Comparison of ENCODE assay signal across 29 mouse cellular contexts in genomic region chr10:93112021-93112420, GRCm38 (mm10). TPM values are rescaled to one million over a fixed set of nuclear protein-coding genes. Genes with fewer than 3 reads are reported as not detected.
"Had no signal": no experiment of that assay in that cellular context is flagged by ENCODE, and none has a peak within 500 bp of the region (broad histone marks: within the 10 kb centered on the region; RNA-seq: fewer than 3 reads in every experiment).

No protein-coding gene starts in this region.

- H3K27me3 ChIP-seq: limb, embryonic 12.5 days; limb, embryonic 13.5 days; limb, embryonic 15.5 days; liver, embryonic 12.5 days; liver, embryonic 13.5 days; liver, embryonic 15.5 days; lung, embryonic 15.5 days; megakaryocyte, embryonic 14.5 days; midbrain, embryonic 12.5 days; midbrain, embryonic 13.5 days; midbrain, embryonic 15.5 days; neural tube, embryonic 12.5 days had no signal

- DNase-seq: left cerebral cortex, postnatal 4 days; liver, embryonic 13.5 days; liver, postnatal 0 days; lung, adult 18-20 months; lung, adult 2 months; lung, postnatal 10 days; lung, postnatal 14 days; lung, postnatal 36 days; lung, postnatal 4 days; midbrain, embryonic 14.5 days had no signal

- H3K4me1 ChIP-seq: limb, embryonic 10.5 days; limb, embryonic 12.5 days; limb, embryonic 13.5 days; limb, embryonic 15.5 days; lung, embryonic 15.5 days; midbrain, embryonic 10.5 days; midbrain, embryonic 12.5 days; midbrain, embryonic 13.5 days; midbrain, embryonic 15.5 days; neural tube, embryonic 12.5 days had no signal

- H3K4me3 ChIP-seq: left cerebral cortex, adult 2 months; limb, embryonic 10.5 days; limb, embryonic 12.5 days; limb, embryonic 13.5 days; limb, embryonic 15.5 days; liver, embryonic 12.5 days; liver, embryonic 13.5 days; liver, embryonic 15.5 days; lung, embryonic 15.5 days; megakaryocyte, embryonic 14.5 days; midbrain, embryonic 10.5 days; midbrain, embryonic 12.5 days; midbrain, embryonic 13.5 days; midbrain, embryonic 15.5 days; myocyte; neural tube, embryonic 12.5 days had no signal

- H3K9ac ChIP-seq: limb, embryonic 12.5 days; limb, embryonic 13.5 days; limb, embryonic 15.5 days; liver, embryonic 12.5 days; liver, embryonic 13.5 days; liver, embryonic 14.5 days; liver, embryonic 15.5 days; liver, postnatal 0 days; lung, embryonic 14.5 days; lung, embryonic 15.5 days; midbrain, embryonic 12.5 days; midbrain, embryonic 13.5 days; midbrain, embryonic 15.5 days; neural tube, embryonic 12.5 days had no signal

- H3K27ac ChIP-seq: left cerebral cortex, adult 2 months; limb, embryonic 10.5 days; limb, embryonic 12.5 days; limb, embryonic 13.5 days; limb, embryonic 15.5 days; liver, embryonic 12.5 days; liver, embryonic 13.5 days; liver, embryonic 14.5 days; liver, embryonic 15.5 days; lung, embryonic 15.5 days; macrophage; midbrain, embryonic 10.5 days; midbrain, embryonic 12.5 days; midbrain, embryonic 13.5 days; midbrain, embryonic 15.5 days; neural tube, embryonic 12.5 days had no signal

- H3K36me3 ChIP-seq: limb, embryonic 10.5 days; limb, embryonic 12.5 days; limb, embryonic 13.5 days; limb, embryonic 15.5 days; liver, embryonic 12.5 days; liver, embryonic 13.5 days; liver, embryonic 15.5 days; lung, embryonic 15.5 days; midbrain, embryonic 10.5 days; midbrain, embryonic 12.5 days; midbrain, embryonic 13.5 days; midbrain, embryonic 15.5 days; neural tube, embryonic 12.5 days had no signal

RNA-seq across cellular contexts. Expression of gene Cfap54, which starts 30.6 kb away (rescaled TPM):
- polyA plus RNA-seq: liver, embryonic 16.5 days; macrophage had no signal
